Mouse (Mus musculus): ENCODE measurements around the gene Sp4. TPM values are rescaled to one million over a fixed set of nuclear protein-coding genes. Genes with fewer than 3 reads are reported as not detected.

Sp4 gene
- total and polyA plus RNA-seq, 2 experiments from 2014 or later = 18.1 to 59.0 TPM

GRCm38 (mm10) chr12:118281961-118282360 lies 19.3 kb downstream of the Sp4 start:
- DNase-seq (no peak), ATAC-seq (no peak)
- H3K9ac ChIP-seq = no peak overlapping the region
- no peak for TF ChIP-seq CTCF (IDR thresholded peaks at IDR 0.05; ENCODE audit: low read depth)
- H3K36me3 ChIP-seq (ENCODE audit: insufficient read depth) = no peaks in the 10 kb centered on the region
- no peaks in the 10 kb centered on the region for H3K4me1 ChIP-seq (ENCODE audit: insufficient read depth)
- no peak overlapping the region for H3K4me3 ChIP-seq (ENCODE audit: low read depth, low read length)
- H3K27ac ChIP-seq (ENCODE audit: low read depth, low read length) = no peak overlapping the region
- no peaks in the 10 kb centered on the region for H3K27me3 ChIP-seq (ENCODE audit: insufficient read depth, low read length)
- WGBS = 41% methylated on average over 1 of the region's 1 CpGs
- H3K4me2 ChIP-seq (ENCODE audit: low read depth) = no peak overlapping the region
- H3K9me3 ChIP-seq (ENCODE audit: low read length) = no peaks in the 10 kb centered on the region

- 85% methylated on average over 5 of the region's 5 CpGs for WGBS
- H3K9ac ChIP-seq = no peak overlapping the region
- no peak for TF ChIP-seq CTCF (IDR thresholded peaks at IDR 0.05; ENCODE audit: low read depth)
- no peaks in the 10 kb centered on the region for H3K4me1 ChIP-seq (ENCODE audit: insufficient read depth)
- H3K9me3 ChIP-seq (ENCODE audit: low read length) = no peaks in the 10 kb centered on the region
- H3K27ac ChIP-seq (ENCODE audit: low read depth, low read length) = no peak overlapping the region
- H3K4me3 ChIP-seq (ENCODE audit: low read depth, low read length) = no peak overlapping the region
- no peak for DNase-seq
- H3K36me3 ChIP-seq (ENCODE audit: insufficient read depth) = no peaks in the 10 kb centered on the region
- no peaks in the 10 kb centered on the region for H3K27me3 ChIP-seq (ENCODE audit: insufficient read depth, low read length)
- H3K4me2 ChIP-seq (ENCODE audit: low read depth) = no peak overlapping the region
- no peak for ATAC-seq
Measured at GRCm38 (mm10) chr12:118276385-118276784, 24.9 kb downstream of the Sp4 start.

- no peak overlapping the region for H3K4me3 ChIP-seq (ENCODE audit: low read depth, low read length)
- H3K36me3 ChIP-seq (ENCODE audit: insufficient read depth) = no peaks in the 10 kb centered on the region; the same call in 1 of the 2 replicates
- no peak for TF ChIP-seq CTCF (IDR thresholded peaks at IDR 0.05; ENCODE audit: low read depth)
- no peak for ATAC-seq
- H3K9me3 ChIP-seq (ENCODE audit: low read length) = no peaks in the 10 kb centered on the region
- H3K4me1 ChIP-seq (ENCODE audit: insufficient read depth) = no peaks in the 10 kb centered on the region
- no peaks in the 10 kb centered on the region for H3K27me3 ChIP-seq (ENCODE audit: insufficient read depth, low read length)
- H3K27ac ChIP-seq (ENCODE audit: low read depth, low read length) = no peak overlapping the region
- H3K9ac ChIP-seq = no peak overlapping the region
- DNase-seq = no peak
- no peak overlapping the region for H3K4me2 ChIP-seq (ENCODE audit: low read depth)
Measured at GRCm38 (mm10) chr12:118264905-118265304, 36.3 kb downstream of the Sp4 start.

GRCm38 (mm10) chr12:118263878-118264277 lies 37.4 kb downstream of the Sp4 start:
- Histone ChIP-seq H3K4me3 (ENCODE audit: low read depth, low read length) (no peak overlapping the region), H3K9me3 (ENCODE audit: low read length) (no peaks in the 10 kb centered on the region), H3K4me2 (ENCODE audit: low read depth) (no peak overlapping the region), H3K9ac (no peak overlapping the region), H3K36me3 (ENCODE audit: insufficient read depth) (no peaks in the 10 kb centered on the region; the same call in 1 of the 2 replicates), H3K27ac (ENCODE audit: low read depth, low read length) (no peak overlapping the region), H3K27me3 (ENCODE audit: insufficient read depth, low read length) (no peaks in the 10 kb centered on the region), H3K4me1 (ENCODE audit: insufficient read depth) (no peaks in the 10 kb centered on the region)
- no peak for ATAC-seq
- TF ChIP-seq CTCF (IDR thresholded peaks at IDR 0.05; ENCODE audit: low read depth) = no peak
- 90% methylated on average over 1 of the region's 1 CpGs for WGBS
- no peak for DNase-seq

GRCm38 (mm10) chr12:118255292-118255782 lies 45.9 kb downstream of the Sp4 start:
- TF ChIP-seq CTCF (IDR thresholded peaks at IDR 0.05; ENCODE audit: low read depth) = no peak
- peaks cover 8% of the 10 kb centered on the region; the same call in 1 of the 2 replicates for H3K36me3 ChIP-seq (ENCODE audit: insufficient read depth)
- H3K9ac ChIP-seq = no peak overlapping the region
- no peak overlapping the region for H3K4me3 ChIP-seq (ENCODE audit: low read depth, low read length)
- H3K4me2 ChIP-seq (ENCODE audit: low read depth) = no peak overlapping the region
- ATAC-seq (no peak), DNase-seq (no peak)
- no peaks in the 10 kb centered on the region for H3K27me3 ChIP-seq (ENCODE audit: insufficient read depth, low read length)
- no peaks in the 10 kb centered on the region for H3K4me1 ChIP-seq (ENCODE audit: insufficient read depth)
- 93% methylated on average over 1 of the region's 1 CpGs for WGBS
- no peak overlapping the region for H3K27ac ChIP-seq (ENCODE audit: low read depth, low read length)
- H3K9me3 ChIP-seq (ENCODE audit: low read length) = no peaks in the 10 kb centered on the region

- DNase-seq = no peak
- H3K9ac ChIP-seq = no peak overlapping the region
- no peaks in the 10 kb centered on the region for H3K27me3 ChIP-seq (ENCODE audit: insufficient read depth, low read length)
- no peak for TF ChIP-seq CTCF (IDR thresholded peaks at IDR 0.05; ENCODE audit: low read depth)
- H3K4me1 ChIP-seq (ENCODE audit: insufficient read depth) = no peaks in the 10 kb centered on the region
- H3K36me3 ChIP-seq (ENCODE audit: insufficient read depth) = no peaks in the 10 kb centered on the region
- 57% methylated on average over 3 of the region's 3 CpGs for WGBS
- H3K9me3 ChIP-seq (ENCODE audit: low read length) = no peaks in the 10 kb centered on the region
- H3K4me3 ChIP-seq (ENCODE audit: low read depth, low read length) = no peak overlapping the region
- H3K27ac ChIP-seq (ENCODE audit: low read depth, low read length) = no peak overlapping the region
- ATAC-seq = no peak
- H3K4me2 ChIP-seq (ENCODE audit: low read depth) = no peak overlapping the region
Measured at GRCm38 (mm10) chr12:118221182-118221581, 80.1 kb downstream of the Sp4 start.

GRCm38 (mm10) chr12:118220062-118220461 lies 81.2 kb downstream of the Sp4 start:
- DNase-seq (no peak), ATAC-seq (no peak)
- Histone ChIP-seq H3K4me3 (ENCODE audit: low read depth, low read length) (no peak overlapping the region), H3K4me1 (ENCODE audit: insufficient read depth) (no peaks in the 10 kb centered on the region), H3K4me2 (ENCODE audit: low read depth) (no peak overlapping the region), H3K27ac (ENCODE audit: low read depth, low read length) (no peak overlapping the region), H3K36me3 (ENCODE audit: insufficient read depth) (no peaks in the 10 kb centered on the region), H3K9me3 (ENCODE audit: low read length) (no peaks in the 10 kb centered on the region), H3K9ac (no peak overlapping the region), H3K27me3 (ENCODE audit: insufficient read depth, low read length) (no peaks in the 10 kb centered on the region)
- TF ChIP-seq CTCF (IDR thresholded peaks at IDR 0.05; ENCODE audit: low read depth) = no peak

- H3K27me3 ChIP-seq (ENCODE audit: insufficient read depth, low read length) = no peaks in the 10 kb centered on the region
- DNase-seq (no peak), ATAC-seq (no peak)
- TF ChIP-seq CTCF (IDR thresholded peaks at IDR 0.05; ENCODE audit: low read depth) = no peak
- no peak overlapping the region for H3K27ac ChIP-seq (ENCODE audit: low read depth, low read length)
- H3K9me3 ChIP-seq (ENCODE audit: low read length) = no peaks in the 10 kb centered on the region
- no peak overlapping the region for H3K4me2 ChIP-seq (ENCODE audit: low read depth)
- H3K9ac ChIP-seq = no peak overlapping the region
- 81% methylated on average over 2 of the region's 2 CpGs for WGBS
- H3K4me1 ChIP-seq (ENCODE audit: insufficient read depth) = no peaks in the 10 kb centered on the region
- no peak overlapping the region for H3K4me3 ChIP-seq (ENCODE audit: low read depth, low read length)
- no peaks in the 10 kb centered on the region for H3K36me3 ChIP-seq (ENCODE audit: insufficient read depth)
Measured at GRCm38 (mm10) chr12:118212163-118212562, 89.1 kb downstream of the Sp4 start.
